Mouse (Mus musculus) limb, embryonic 14.5 days (tissue): ENCODE measurements at regions not wholly inside any gene's neighbourhood (a gene's known extent, or its start where the extent isn't known, plus 50 kb on each side); places are given as distances from the start of the nearest gene placed in this dataset.

Source experiments
- ATAC-seq: fragments of 200-750 bp; cut with Nextera tagmentation; 2 replicates; pipeline ENCODE4 v1.8.0; 2017; ENCODE audit warnings: low read depth, moderate number of reproducible peaks, moderate TSS enrichment; ENCODE audit not compliant: low FRiP score
- DNase-seq: peaks from one replicate; pipeline ENCODE4 v3.0.0-alpha.2; 2015; ENCODE audit warnings: low spot score
- H3K27ac ChIP-seq: fragments of 300-500 bp; sonication (generic); replicated peaks from 2 replicates; pipeline ENCODE4 v1.5.1; 2014; ENCODE audit warnings: low read depth, mild to moderate bottlenecking, low read length, moderate library complexity, mixed read lengths
- H3K27me3 ChIP-seq: fragments of 300-500 bp; sonication (generic); 2 replicates; pipeline ENCODE4 v1.6.1; 2014; ENCODE audit warnings: low read length, mixed read lengths; ENCODE audit not compliant: control insufficient read depth, insufficient read depth
- H3K36me3 ChIP-seq: fragments of 300-500 bp; sonication (generic); 2 replicates; pipeline ENCODE4 v1.6.1; 2014; ENCODE audit warnings: mild to moderate bottlenecking, low read length, moderate library complexity, mixed read lengths; ENCODE audit not compliant: control insufficient read depth, insufficient read depth
- H3K4me1 ChIP-seq: fragments of 300-500 bp; sonication (generic); 2 replicates; pipeline ENCODE4 v1.6.1; 2014; ENCODE audit warnings: antibody characterized with exemption, low read length, mixed read lengths; ENCODE audit not compliant: control insufficient read depth, insufficient read depth
- H3K4me2 ChIP-seq: fragments of 300-500 bp; sonication (generic); replicated peaks from 2 replicates; pipeline ENCODE4 v1.6.1; 2014; ENCODE audit warnings: low read depth, mild to moderate bottlenecking, low read length, moderate library complexity; ENCODE audit not compliant: severe bottlenecking
- H3K4me3 ChIP-seq: fragments of 300-500 bp; sonication (generic); replicated peaks from 2 replicates; pipeline ENCODE4 v1.5.1; 2014; ENCODE audit warnings: low read length
- H3K9ac ChIP-seq: fragments of 300-500 bp; sonication (generic); 2 replicates; pipeline ENCODE4 v1.6.1; 2014; ENCODE audit warnings: mild to moderate bottlenecking, low read depth, low read length, moderate library complexity; ENCODE audit not compliant: severe bottlenecking
- H3K9me3 ChIP-seq: fragments of 300-500 bp; sonication (generic); 2 replicates; pipeline ENCODE4 v1.6.1; 2016; ENCODE audit warnings: low read length; ENCODE audit not compliant: control insufficient read depth
- POLR2A ChIP-seq: fragments of 200-500 bp; IDR thresholded peaks from 2 replicates; pipeline ENCODE4 v1.8.0; 2012; ENCODE audit warnings: inconsistent platforms, mild to moderate bottlenecking, moderate library complexity, borderline replicate concordance; ENCODE audit not compliant: insufficient read depth, insufficient read length; ENCODE audit errors: extremely low read depth
- WGBS: fragments of 180-500 bp; shearing (Covaris S2); extraction: QIAGEN DNeasy Blood & Tissue Kit; methylation state at CpG from one replicate; pipeline ENCODE4 v1.1.7; 2014; 5-methylcytosine and 5-hydroxymethylcytosine counted together

DNA sequence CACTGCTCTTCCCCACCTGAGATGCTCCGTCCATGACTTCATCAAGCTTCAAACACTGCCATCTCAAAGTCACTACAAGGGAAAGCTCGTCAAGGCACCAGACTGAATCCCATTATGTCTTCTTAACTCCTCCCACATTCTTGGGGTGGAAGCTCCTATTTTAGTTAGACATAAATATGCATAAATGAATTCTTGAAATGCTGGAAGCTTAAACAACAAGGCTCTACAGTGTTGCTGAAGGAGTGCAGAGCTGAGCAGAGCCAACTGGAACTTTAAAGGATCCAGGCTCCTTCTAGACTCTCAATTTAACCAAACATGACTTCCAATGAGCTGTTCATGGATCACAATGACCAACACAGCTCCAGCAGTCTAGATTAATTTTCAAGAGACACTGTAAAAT lies 261.1 kb downstream of the Irs2 start:
- H3K4me1 ChIP-seq, result peaks cover 4% of the 10 kb centered on the region
- no peaks in the 10 kb centered on the region for H3K27me3 ChIP-seq
- H3K36me3 ChIP-seq, result no peaks in the 10 kb centered on the region
- H3K27ac ChIP-seq, result no peak overlapping the region
- no peak for ATAC-seq
- H3K9me3 ChIP-seq, result no peaks in the 10 kb centered on the region
- 78% methylated on average over 2 of the region's 2 CpGs for WGBS
- no peak overlapping the region for H3K4me3 ChIP-seq
- H3K4me2 ChIP-seq, result no peak overlapping the region
- no peak for DNase-seq
- no peak for TF ChIP-seq POLR2A
- no peak overlapping the region for H3K9ac ChIP-seq

DNA sequence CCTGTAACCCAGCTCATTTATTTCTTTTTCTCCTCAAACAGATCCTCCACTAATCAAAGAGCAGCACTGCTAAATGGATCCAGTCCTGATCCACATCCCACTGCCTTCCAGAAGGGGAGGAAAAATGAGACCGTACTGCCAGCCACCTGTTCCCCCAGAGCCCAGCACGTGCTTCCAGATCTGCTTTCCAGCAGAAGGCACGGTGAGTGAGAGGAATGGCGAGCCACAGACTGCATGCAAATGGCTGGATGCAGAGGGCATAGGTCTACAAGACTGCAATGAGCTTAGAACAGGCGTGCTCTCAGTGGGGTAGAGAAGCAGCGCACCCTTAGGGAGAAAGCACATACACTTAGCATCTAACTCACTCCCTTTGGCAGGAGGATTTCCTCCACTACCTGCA lies 265.0 kb downstream of the Irs2 start:
- Histone ChIP-seq H3K9ac (no peak overlapping the region), H3K27ac (no peak overlapping the region), H3K4me3 (no peak overlapping the region), H3K36me3 (no peaks in the 10 kb centered on the region), H3K4me2 (no peak overlapping the region), H3K27me3 (no peaks in the 10 kb centered on the region), H3K9me3 (no peaks in the 10 kb centered on the region), H3K4me1 (peaks cover 4% of the 10 kb centered on the region)
- TF ChIP-seq POLR2A, result no peak
- 49% methylated on average over 6 of the region's 6 CpGs for WGBS
- ATAC-seq (no peak), DNase-seq (no peak)

DNA sequence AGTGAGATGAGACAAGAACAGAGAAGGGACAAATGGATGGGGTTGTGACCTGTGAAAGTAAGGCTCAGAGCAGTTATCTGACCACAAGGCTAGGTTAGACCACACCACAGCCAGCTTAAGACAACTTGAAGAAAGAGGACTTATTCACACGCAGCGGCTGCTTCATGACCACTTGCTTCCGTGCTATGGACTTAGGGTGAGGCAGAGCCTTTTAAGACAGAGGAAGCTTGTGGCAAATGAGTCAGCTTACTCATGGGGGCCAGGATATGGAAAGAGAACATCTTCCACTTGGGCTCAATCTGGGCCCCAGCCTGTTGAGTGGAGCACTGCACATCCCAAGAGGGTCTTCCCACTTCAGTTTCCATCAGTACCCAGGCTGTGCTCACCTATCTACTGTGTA lies 267.4 kb downstream of the Irs2 start:
- DNase-seq (no peak), ATAC-seq (no peak)
- H3K4me3 ChIP-seq, result no peak overlapping the region

DNA sequence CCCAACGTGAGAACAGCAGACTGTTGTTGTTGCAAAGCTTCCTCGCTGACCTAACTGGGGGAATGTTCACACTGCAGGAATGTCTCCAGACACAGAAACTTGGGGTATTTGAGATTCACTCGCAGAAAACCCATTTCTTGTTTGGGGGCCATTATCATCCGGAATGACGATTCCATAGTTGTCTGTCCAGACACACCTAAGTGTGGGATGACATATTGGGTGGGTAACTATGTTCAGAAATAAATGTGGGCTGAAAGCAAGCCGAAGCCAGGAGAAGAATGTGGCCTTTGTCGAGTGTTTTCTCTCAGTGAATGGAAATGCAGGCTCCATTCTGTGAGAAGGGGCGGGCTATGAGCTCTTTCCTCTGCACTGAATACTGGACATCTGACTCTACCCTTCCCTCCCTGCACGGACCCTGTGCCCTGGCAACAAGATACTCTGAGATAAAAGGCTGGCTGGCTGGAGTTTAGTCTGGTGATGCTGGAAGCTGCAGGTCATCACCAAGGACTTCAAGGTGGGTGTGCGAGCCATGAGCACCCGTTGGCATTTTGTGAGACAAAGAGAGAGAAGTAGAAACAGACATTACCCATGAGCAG lies 269.7 kb downstream of the Irs2 start:
- no peak for TF ChIP-seq POLR2A
- no peak overlapping the region for H3K27ac ChIP-seq
- DNase-seq, result no peak

More for the DNA sequence above, 267.4 kb downstream of the Irs2 start:
- Histone ChIP-seq H3K4me1 (peaks cover 4% of the 10 kb centered on the region), H3K36me3 (no peaks in the 10 kb centered on the region), H3K27ac (no peak overlapping the region), H3K27me3 (no peaks in the 10 kb centered on the region), H3K4me2 (no peak overlapping the region), H3K9me3 (no peaks in the 10 kb centered on the region), H3K9ac (no peak overlapping the region)
- no peak for TF ChIP-seq POLR2A
- 93% methylated on average over 3 of the region's 3 CpGs for WGBS

DNA sequence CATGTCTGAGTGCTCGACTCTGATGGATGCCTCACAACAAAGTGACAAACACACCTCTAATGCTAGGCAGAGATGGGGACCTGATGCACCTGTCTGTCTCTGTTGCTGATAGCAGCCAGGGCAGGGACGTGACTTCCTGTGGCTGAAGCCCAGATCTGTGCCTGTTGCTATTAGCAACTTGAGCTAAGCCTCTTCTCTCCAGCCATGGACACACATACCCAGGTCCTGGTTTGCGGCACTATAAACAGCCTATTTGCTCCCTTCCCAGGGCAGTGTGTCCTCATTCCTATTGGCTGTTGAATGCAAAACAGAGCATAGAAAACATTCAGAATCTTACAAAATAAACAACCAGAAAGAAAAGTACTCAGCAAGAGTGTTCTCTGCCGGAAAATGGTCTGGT lies 273.5 kb downstream of the Irs2 start:
- Histone ChIP-seq H3K9me3 (no peaks in the 10 kb centered on the region), H3K4me3 (no peak overlapping the region), H3K9ac (no peak overlapping the region), H3K4me1 (no peaks in the 10 kb centered on the region), H3K36me3 (no peaks in the 10 kb centered on the region), H3K4me2 (no peak overlapping the region), H3K27ac (no peak overlapping the region), H3K27me3 (no peaks in the 10 kb centered on the region)
- no peak for ATAC-seq
- no peak for DNase-seq
- 43% methylated on average over 4 of the region's 4 CpGs for WGBS
- no peak for TF ChIP-seq POLR2A

More for the DNA sequence above, 269.7 kb downstream of the Irs2 start:
- H3K9ac ChIP-seq, result no peak overlapping the region
- no peaks in the 10 kb centered on the region for H3K27me3 ChIP-seq
- H3K9me3 ChIP-seq, result no peaks in the 10 kb centered on the region
- no peak overlapping the region for H3K4me2 ChIP-seq
- H3K4me3 ChIP-seq, result no peak overlapping the region
- 72% methylated on average over 11 of the region's 11 CpGs for WGBS
- no peaks in the 10 kb centered on the region for H3K4me1 ChIP-seq
- no peak for ATAC-seq
- no peaks in the 10 kb centered on the region for H3K36me3 ChIP-seq

DNA sequence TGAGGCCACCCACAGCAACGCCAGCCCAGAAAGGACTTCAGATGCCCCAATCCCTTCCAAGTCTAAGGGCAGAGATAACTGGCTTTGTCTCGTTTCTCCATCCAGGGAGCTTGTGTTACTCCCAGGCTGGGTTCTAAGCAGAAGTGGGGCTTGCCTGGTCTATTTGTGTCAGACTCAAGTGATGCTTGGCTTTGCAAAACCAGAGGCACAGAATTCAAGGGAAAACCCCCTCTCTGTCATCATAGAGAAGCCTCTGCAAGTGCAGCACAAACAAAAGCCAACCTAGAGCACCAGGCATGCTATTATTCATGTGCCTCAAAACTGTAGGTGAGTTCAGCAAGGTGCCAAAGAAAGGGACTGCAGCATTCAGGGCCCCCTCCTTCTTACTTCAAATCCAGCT lies 284.9 kb downstream of the Irs2 start:
- ATAC-seq (no peak), DNase-seq (no peak)
- Histone ChIP-seq H3K9ac (no peak overlapping the region), H3K27ac (no peak overlapping the region), H3K4me1 (0 out of 2 replicates have a peak, but pooled peaks cover 2% of the 10 kb centered on the region), H3K9me3 (no peaks in the 10 kb centered on the region), H3K27me3 (no peaks in the 10 kb centered on the region), H3K36me3 (no peaks in the 10 kb centered on the region), H3K4me2 (no peak overlapping the region), H3K4me3 (no peak overlapping the region)
- TF ChIP-seq POLR2A, result no peak
- 72% methylated on average over 2 of the region's 2 CpGs for WGBS
